Mouse (Mus musculus): ENCODE results near the gene Olfr1448. TPM values are rescaled to one million over a fixed set of nuclear protein-coding genes. Genes with fewer than 3 reads are reported as not detected.
"Not testable (repeated sequence)": the region's sequence is repeated elsewhere in the genome, so short reads cannot be mapped to it uniquely, and the experiment has no call there.

The Olfr1448 gene
- polyA plus RNA-seq (2015; fragmentation: Nextera tagmentation; extraction: Ambion mirVana) = not detected in 2 replicates

GRCm38 (mm10) chr19:12924319-12924718, at the start of gene Olfr1448:
Gene Olfr1448 (minus strand): TSS chr19:12924419.
- Histone ChIP-seq H3K9me3 (replicated peaks) (no peaks in the 10 kb centered on the region; the same call in 1 of the 2 replicates), H3K36me3 (no peaks in the 10 kb centered on the region), H3K9ac (no peak within 1 kb of the TSS), H3K4me1 (no peaks in the 10 kb centered on the region), H3K4me3 (replicated peaks) (no peak within 1 kb of the TSS), H3K4me2 (no peak within 1 kb of the TSS), H3K27ac (no peak within 1 kb of the TSS), H3K27me3 (no peaks in the 10 kb centered on the region)
- ATAC-seq (replicated peaks; ENCODE audit: low FRiP score) = no peak
- WGBS = 67% methylated on average over 1 of the region's 1 CpGs

- H3K27me3 ChIP-seq; H3K36me3 ChIP-seq; H3K27ac ChIP-seq; H3K4me1 ChIP-seq; ATAC-seq (replicated peaks; ENCODE audit: low FRiP score); H3K9ac ChIP-seq; H3K4me2 ChIP-seq; H3K4me3 ChIP-seq (replicated peaks); H3K9me3 ChIP-seq (replicated peaks): not testable (repeated sequence)
- 89% methylated on average over 5 of the region's 5 CpGs for WGBS
Observed at GRCm38 (mm10) chr19:12970082-12970481, 45.9 kb upstream of the Olfr1448 start.

- WGBS = 81% methylated on average over 1 of the region's 1 CpGs
- no peak within 1 kb of the TSS for H3K27ac ChIP-seq
Observed at GRCm38 (mm10) chr19:12949958-12950357, 25.7 kb upstream of the Olfr1448 start, which contains the start of gene Olfr1450. Gene Olfr1450 (plus strand): TSS chr19:12950258.

GRCm38 (mm10) chr19:12930540-12930939, 6.3 kb upstream of the Olfr1448 start, which contains the start of gene Olfr1449:
Gene Olfr1449 (plus strand): TSS chr19:12930840.
- Histone ChIP-seq H3K4me1 (no peaks in the 10 kb centered on the region), H3K27me3 (no peaks in the 10 kb centered on the region), H3K4me3 (replicated peaks) (no peak within 1 kb of the TSS), H3K27ac (no peak within 1 kb of the TSS), H3K9me3 (replicated peaks) (no peaks in the 10 kb centered on the region; the same call in 1 of the 2 replicates), H3K4me2 (no peak within 1 kb of the TSS), H3K9ac (no peak within 1 kb of the TSS), H3K36me3 (no peaks in the 10 kb centered on the region)
- ATAC-seq (replicated peaks; ENCODE audit: low FRiP score) = no peak

More at GRCm38 (mm10) chr19:12949958-12950357, 25.7 kb upstream of the Olfr1448 start, which contains the start of gene Olfr1450:
- H3K27me3 ChIP-seq = no peaks in the 10 kb centered on the region
- H3K4me3 ChIP-seq (replicated peaks) = no peak within 1 kb of the TSS
- no peaks in the 10 kb centered on the region for H3K4me1 ChIP-seq
- 0 out of 2 replicates have a peak, but pooled peaks cover 3% of the 10 kb centered on the region for H3K9me3 ChIP-seq (replicated peaks)
- H3K36me3 ChIP-seq = no peaks in the 10 kb centered on the region
- ATAC-seq (replicated peaks; ENCODE audit: low FRiP score) = no peak
- no peak within 1 kb of the TSS for H3K9ac ChIP-seq
- H3K4me2 ChIP-seq = no peak within 1 kb of the TSS

GRCm38 (mm10) chr19:12903643-12904042, 20.6 kb downstream of the Olfr1448 start, which contains the start of gene Olfr1447:
Gene Olfr1447 (minus strand): TSS chr19:12903743.
- Histone ChIP-seq H3K9me3 (replicated peaks) (no peaks in the 10 kb centered on the region), H3K4me1 (no peaks in the 10 kb centered on the region), H3K27ac (no peak within 1 kb of the TSS), H3K4me3 (replicated peaks) (no peak within 1 kb of the TSS), H3K36me3 (no peaks in the 10 kb centered on the region), H3K9ac (no peak within 1 kb of the TSS), H3K27me3 (no peaks in the 10 kb centered on the region), H3K4me2 (no peak within 1 kb of the TSS)
- WGBS = 96% methylated on average over 1 of the region's 1 CpGs
- no peak for ATAC-seq (replicated peaks; ENCODE audit: low FRiP score)

GRCm38 (mm10) chr19:12893424-12893823, 30.8 kb downstream of the Olfr1448 start, which contains the start of gene Olfr1446:
Gene Olfr1446 (minus strand): TSS chr19:12893524.
- H3K9ac ChIP-seq = no peak within 1 kb of the TSS
- WGBS = 78% methylated on average over 1 of the region's 1 CpGs
- no peak within 1 kb of the TSS for H3K4me2 ChIP-seq
- no peak for ATAC-seq (replicated peaks; ENCODE audit: low FRiP score)
- no peaks in the 10 kb centered on the region for H3K4me1 ChIP-seq
- H3K27ac ChIP-seq = no peak within 1 kb of the TSS
- no peaks in the 10 kb centered on the region for H3K9me3 ChIP-seq (replicated peaks)
- no peaks in the 10 kb centered on the region for H3K36me3 ChIP-seq
- no peak within 1 kb of the TSS for H3K4me3 ChIP-seq (replicated peaks)
- no peaks in the 10 kb centered on the region for H3K27me3 ChIP-seq

GRCm38 (mm10) chr19:12883555-12883954, 40.7 kb downstream of the Olfr1448 start, which contains the start of gene Olfr1445:
Gene Olfr1445 (plus strand): TSS chr19:12883855.
- Histone ChIP-seq H3K4me1 (no peaks in the 10 kb centered on the region), H3K4me2 (no peak within 1 kb of the TSS), H3K9ac (no peak within 1 kb of the TSS), H3K27me3 (no peaks in the 10 kb centered on the region), H3K9me3 (replicated peaks) (no peaks in the 10 kb centered on the region), H3K4me3 (replicated peaks) (no peak within 1 kb of the TSS), H3K27ac (no peak within 1 kb of the TSS), H3K36me3 (no peaks in the 10 kb centered on the region)
- ATAC-seq (replicated peaks; ENCODE audit: low FRiP score) = no peak
- 89% methylated on average over 2 of the region's 2 CpGs for WGBS

Other genes with a start within 250 kb of the Olfr1448 start
- gene Olfr1443, start 246.3 kb downstream of the Olfr1448 start, polyA plus RNA-seq (2015; fragmentation: Nextera tagmentation; extraction: Ambion mirVana) = not detected in 2 replicates
- gene Keg1, start 228.6 kb downstream of the Olfr1448 start, polyA plus RNA-seq (2015; fragmentation: Nextera tagmentation; extraction: Ambion mirVana) = 57.5 and 58.1 TPM in 2 replicates
- gene Cntf, start 158.8 kb downstream of the Olfr1448 start, polyA plus RNA-seq (2015; fragmentation: Nextera tagmentation; extraction: Ambion mirVana) = 2.4 and 2.5 TPM in 2 replicates
- 15.1 and 15.9 TPM in 2 replicates for gene Zfp91, start 128.3 kb downstream of the Olfr1448 start, polyA plus RNA-seq (2015; fragmentation: Nextera tagmentation; extraction: Ambion mirVana)
- 1.3 and 1.4 TPM in 2 replicates for gene Lpxn, start 128.2 kb downstream of the Olfr1448 start, polyA plus RNA-seq (2015; fragmentation: Nextera tagmentation; extraction: Ambion mirVana)
- gene Gm5244, start 77.7 kb downstream of the Olfr1448 start, polyA plus RNA-seq (2015; fragmentation: Nextera tagmentation; extraction: Ambion mirVana) = not detected in 2 replicates
- not detected in 2 replicates for gene Olfr1444, start 67.1 kb downstream of the Olfr1448 start, polyA plus RNA-seq (2015; fragmentation: Nextera tagmentation; extraction: Ambion mirVana)
- not detected in 2 replicates for gene Olfr1445, start 40.6 kb downstream of the Olfr1448 start, polyA plus RNA-seq (2015; fragmentation: Nextera tagmentation; extraction: Ambion mirVana)
- not detected in 2 replicates for gene Olfr1446, start 30.9 kb downstream of the Olfr1448 start, polyA plus RNA-seq (2015; fragmentation: Nextera tagmentation; extraction: Ambion mirVana)
- not detected in 2 replicates for gene Olfr1447, start 20.7 kb downstream of the Olfr1448 start, polyA plus RNA-seq (2015; fragmentation: Nextera tagmentation; extraction: Ambion mirVana)
- gene Olfr1449, start 6.4 kb upstream of the Olfr1448 start, polyA plus RNA-seq (2015; fragmentation: Nextera tagmentation; extraction: Ambion mirVana) = not detected in 2 replicates
- gene Olfr1450, start 25.8 kb upstream of the Olfr1448 start, polyA plus RNA-seq (2015; fragmentation: Nextera tagmentation; extraction: Ambion mirVana) = not detected in 2 replicates
- not detected in 2 replicates for gene Olfr1451, start 70.6 kb upstream of the Olfr1448 start, polyA plus RNA-seq (2015; fragmentation: Nextera tagmentation; extraction: Ambion mirVana)
- not detected in 2 replicates for gene Olfr1453, start 103.9 kb upstream of the Olfr1448 start, polyA plus RNA-seq (2015; fragmentation: Nextera tagmentation; extraction: Ambion mirVana)
- gene Olfr1454, start 136.2 kb upstream of the Olfr1448 start, polyA plus RNA-seq (2015; fragmentation: Nextera tagmentation; extraction: Ambion mirVana) = not detected in 2 replicates
- gene Olfr1457, start 173.5 kb upstream of the Olfr1448 start, polyA plus RNA-seq (2015; fragmentation: Nextera tagmentation; extraction: Ambion mirVana) = not detected in 2 replicates
- gene Olfr1458, start 182.4 kb upstream of the Olfr1448 start, polyA plus RNA-seq (2015; fragmentation: Nextera tagmentation; extraction: Ambion mirVana) = not detected in 2 replicates
- gene Olfr1459, start 225.1 kb upstream of the Olfr1448 start, polyA plus RNA-seq (2015; fragmentation: Nextera tagmentation; extraction: Ambion mirVana) = not detected in 2 replicates
- not detected in 2 replicates for gene Olfr1461, start 238.6 kb upstream of the Olfr1448 start, polyA plus RNA-seq (2015; fragmentation: Nextera tagmentation; extraction: Ambion mirVana)